Mouse (Mus musculus) bone marrow, adult 2 months (tissue): ENCODE results near the gene Rai1.

Experiments
- CTCF ChIP-seq: fragments of 200-500 bp; IDR thresholded peaks from 2 replicates; pipeline ENCODE4 v1.5.1; 2011; ENCODE audit warnings: low read length, control low read depth; ENCODE audit not compliant: control insufficient read depth, insufficient read depth
- POLR2A ChIP-seq: fragments of 200-500 bp; IDR thresholded peaks from 2 replicates; pipeline ENCODE4 v1.6.1; 2011; ENCODE audit warnings: low read depth, mild to moderate bottlenecking, control low read depth, low read length, borderline replicate concordance; ENCODE audit not compliant: control insufficient read depth

- TF ChIP-seq POLR2A, result no peak
- no peak for TF ChIP-seq CTCF
Observed at GRCm38 (mm10) chr11:60068631-60069030, 36.2 kb upstream of the Rai1 start.
